Mouse (Mus musculus) midbrain, embryonic 16.5 days (tissue): ENCODE measurements around the gene Amdhd1. TPM values are rescaled to one million over a fixed set of nuclear protein-coding genes. Genes with fewer than 3 reads are reported as not detected.

Source experiments
- polyA plus RNA-seq: library from polyadenylated mRNA; unstranded; fragments of >200 nt; fragmentation: Nextera tagmentation; extraction: Ambion mirVana; gene quantifications from 2 replicates; pipeline ENCODE4 v1.2.1, GENCODE M21; 2015

Gene Amdhd1
- polyA plus RNA-seq, 1 experiment from 2014 or later: not detected

Other genes starting within 250 kb of the Amdhd1 start
- gene Elk3, start 228.9 kb downstream of the Amdhd1 start, polyA plus RNA-seq: 6.4 and 6.5 TPM in 2 replicates
- 87.7 and 95.3 TPM in 2 replicates for gene Lta4h, start 86.6 kb downstream of the Amdhd1 start, polyA plus RNA-seq
- gene Hal, start 51.3 kb downstream of the Amdhd1 start, polyA plus RNA-seq: 0.17 TPM in 1 of 2 replicates, not detected in the other
- 0.50 and 0.83 TPM in 2 replicates for gene Ccdc38, start 599 bp upstream of the Amdhd1 start, polyA plus RNA-seq
- 51.6 and 56.2 TPM in 2 replicates for gene Snrpf, start 49.7 kb upstream of the Amdhd1 start, polyA plus RNA-seq
- 0.50 and 1.7 TPM in 2 replicates for gene Ntn4, start 100.6 kb upstream of the Amdhd1 start, polyA plus RNA-seq